In genomic region chr16:81254875-81255274, GRCm38 (mm10) we compare ENCODE assay signal across 28 mouse cellular contexts. TPM values are rescaled to one million over a fixed set of nuclear protein-coding genes. Genes with fewer than 3 reads are reported as not detected.
"Had no signal": no experiment of that assay in that cellular context is flagged by ENCODE, and none has a peak within 500 bp of the region (broad histone marks: within the 10 kb centered on the region; RNA-seq: fewer than 3 reads in every experiment).

No protein-coding gene starts in this region.

- H3K27me3 ChIP-seq: embryonic facial prominence, embryonic 12.5 days; embryonic facial prominence, embryonic 13.5 days; embryonic facial prominence, embryonic 15.5 days; forebrain, embryonic 12.5 days; forebrain, embryonic 13.5 days; forebrain, embryonic 15.5 days had no signal

- H3K9ac ChIP-seq: embryonic facial prominence, embryonic 12.5 days; embryonic facial prominence, embryonic 13.5 days; embryonic facial prominence, embryonic 15.5 days; forebrain, embryonic 12.5 days; forebrain, embryonic 13.5 days; forebrain, embryonic 15.5 days; forebrain, postnatal 0 days had no signal

- H3K9me3 ChIP-seq: embryonic facial prominence, embryonic 10.5 days; embryonic facial prominence, embryonic 12.5 days; embryonic facial prominence, embryonic 13.5 days; embryonic facial prominence, embryonic 15.5 days; forebrain, embryonic 10.5 days; forebrain, embryonic 12.5 days; forebrain, embryonic 13.5 days; forebrain, embryonic 15.5 days had no signal

- H3K4me1 ChIP-seq: embryonic facial prominence, embryonic 10.5 days; embryonic facial prominence, embryonic 12.5 days; embryonic facial prominence, embryonic 13.5 days; embryonic facial prominence, embryonic 15.5 days; forebrain, embryonic 10.5 days; forebrain, embryonic 12.5 days; forebrain, embryonic 13.5 days; forebrain, embryonic 15.5 days had no signal

- H3K4me3 ChIP-seq: embryonic facial prominence, embryonic 10.5 days; embryonic facial prominence, embryonic 12.5 days; embryonic facial prominence, embryonic 13.5 days; embryonic facial prominence, embryonic 15.5 days; erythroblast, embryonic 14.5 days; forebrain, embryonic 10.5 days; forebrain, embryonic 12.5 days; forebrain, embryonic 13.5 days; forebrain, embryonic 15.5 days; gastrocnemius, adult 2 months had no signal

- DNase-seq: cerebellum, adult 2 months; cerebellum, adult 8-10 months; cerebellum, adult 9-10 months; cerebellum, adult 9-11 months; cerebellum, postnatal 10 days; cerebellum, postnatal 14 days; cerebellum, postnatal 25 days; cerebellum, postnatal 36 days; embryo, embryonic 11 days; forebrain, postnatal 0 days; gastrocnemius, adult 2 months; gastrocnemius, postnatal 10 days; gastrocnemius, postnatal 14 days; gastrocnemius, postnatal 25 days; gastrocnemius, postnatal 36 days; heart, adult 11 months; heart, adult 18-20 months had no signal

- ATAC-seq: forebrain, embryonic 13.5 days; forebrain, embryonic 14.5 days; forebrain, embryonic 15.5 days; forebrain, embryonic 16.5 days; forebrain, postnatal 0 days had no signal

- H3K4me2 ChIP-seq: embryonic facial prominence, embryonic 12.5 days; embryonic facial prominence, embryonic 13.5 days; embryonic facial prominence, embryonic 15.5 days; forebrain, embryonic 12.5 days; forebrain, embryonic 13.5 days; forebrain, embryonic 15.5 days had no signal

- H3K36me3 ChIP-seq: embryonic facial prominence, embryonic 10.5 days; embryonic facial prominence, embryonic 12.5 days; embryonic facial prominence, embryonic 13.5 days; embryonic facial prominence, embryonic 15.5 days; forebrain, embryonic 10.5 days; forebrain, embryonic 12.5 days; forebrain, embryonic 15.5 days had no signal

- H3K27ac ChIP-seq: embryonic facial prominence, embryonic 10.5 days; embryonic facial prominence, embryonic 12.5 days; embryonic facial prominence, embryonic 13.5 days; embryonic facial prominence, embryonic 15.5 days; forebrain, embryonic 10.5 days; forebrain, embryonic 12.5 days; forebrain, embryonic 13.5 days; forebrain, embryonic 15.5 days; gastrocnemius, adult 2 months had no signal

RNA-seq across cellular contexts. Expression of gene Ncam2, which starts 54.4 kb away (rescaled TPM):
- polyA plus RNA-seq: erythroblast, embryonic 14.5 days had no signal
